Comparison of ENCODE assay signal across 9 mouse cellular contexts in genomic region chr4:98102625-98103336, GRCm38 (mm10).
DNase-seq lines count a peak whose midpoint lies in the region; ATAC-seq and TF ChIP-seq lines count a peak whose summit lies in the region.
"Had no signal": no experiment of that assay in that cellular context is flagged by ENCODE, and none has a peak within 500 bp of the region (broad histone marks: within the 10 kb centered on the region; RNA-seq: fewer than 3 reads in every experiment).

No protein-coding gene starts in this region.

- no peaks in the 10 kb centered on the region for H3K9me3 ChIP-seq in kidney, embryonic 15.5 days (replicated peaks)
- no peaks in the 10 kb centered on the region for H3K9me3 ChIP-seq in forebrain, embryonic 10.5 days
- H3K9me3 ChIP-seq in midbrain, embryonic 15.5 days: no peaks in the 10 kb centered on the region
- no peaks in the 10 kb centered on the region for H3K9me3 ChIP-seq in liver, embryonic 12.5 days (replicated peaks)
- no peaks in the 10 kb centered on the region for H3K9me3 ChIP-seq in intestine, postnatal 0 days (ENCODE audit: control insufficient read depth)

- peak overlapping the region; percentile 4; the same call in 1 of the 2 replicates for H3K4me2 ChIP-seq in kidney, embryonic 15.5 days
- peak overlapping the region; percentile 50 for H3K4me2 ChIP-seq in midbrain, embryonic 15.5 days
- H3K4me2 ChIP-seq in liver, embryonic 12.5 days: no peak overlapping the region
- no peak overlapping the region for H3K4me2 ChIP-seq in intestine, postnatal 0 days (replicated peaks; ENCODE audit: low read depth)

- H3K27me3 ChIP-seq in kidney, embryonic 15.5 days: no peaks in the 10 kb centered on the region
- H3K27me3 ChIP-seq in forebrain, embryonic 10.5 days (ENCODE audit: poor library complexity, severe bottlenecking): peaks cover 71% of the 10 kb centered on the region
- H3K27me3 ChIP-seq in midbrain, embryonic 15.5 days (replicated peaks): peaks cover 2% of the 10 kb centered on the region; the same call in 1 of the 2 replicates
- H3K27me3 ChIP-seq in liver, embryonic 12.5 days (replicated peaks): peaks cover 20% of the 10 kb centered on the region; the same call in 1 of the 2 replicates
- no peaks in the 10 kb centered on the region for H3K27me3 ChIP-seq in intestine, postnatal 0 days (replicated peaks; ENCODE audit: control insufficient read depth, insufficient read depth, low read length)

- 52% methylated on average over 24 of the region's 24 CpGs for WGBS in kidney, embryonic 15.5 days
- 49% methylated on average over 24 of the region's 24 CpGs for WGBS in forebrain, embryonic 10.5 days
- WGBS in midbrain, embryonic 15.5 days: 23% methylated on average over 24 of the region's 24 CpGs
- WGBS in liver, embryonic 12.5 days (ENCODE audit: insufficient replicate concordance): 72% methylated on average over 24 of the region's 24 CpGs
- WGBS in intestine, postnatal 0 days: 77% methylated on average over 24 of the region's 24 CpGs

- no peak overlapping the region for H3K9ac ChIP-seq in kidney, embryonic 15.5 days
- peak overlapping the region; percentile 36 for H3K9ac ChIP-seq in midbrain, embryonic 15.5 days
- no peak overlapping the region for H3K9ac ChIP-seq in liver, embryonic 12.5 days
- H3K9ac ChIP-seq in intestine, postnatal 0 days (ENCODE audit: low read depth, low read length): no peak overlapping the region

- no peak for ATAC-seq in kidney, embryonic 15.5 days (replicated peaks; ENCODE audit: low FRiP score)
- peak; percentile 81 for ATAC-seq in midbrain, embryonic 15.5 days (replicated peaks)
- no peak for ATAC-seq in liver, embryonic 12.5 days
- ATAC-seq in intestine, postnatal 0 days: no peak

- DNase-seq in kidney, adult 11 months: no peak
- DNase-seq in forebrain, embryonic 10.5 days (ENCODE audit: extremely low spot score, low spot score): no peak
- DNase-seq in layer of hippocampus, postnatal 36 days: peak; percentile 44 to 50
- DNase-seq in adrenal gland, postnatal 4 days (ENCODE audit: low spot score in 2 of 2): no peak
- DNase-seq: cerebellum, adult 18-20 months had no signal

- H3K4me1 ChIP-seq in kidney, embryonic 15.5 days: peaks cover 72% of the 10 kb centered on the region
- H3K4me1 ChIP-seq in forebrain, embryonic 10.5 days: peaks cover 83% of the 10 kb centered on the region
- H3K4me1 ChIP-seq in midbrain, embryonic 15.5 days: peaks cover 65% of the 10 kb centered on the region
- peaks cover 23% of the 10 kb centered on the region for H3K4me1 ChIP-seq in liver, embryonic 12.5 days
- peaks cover 11% of the 10 kb centered on the region for H3K4me1 ChIP-seq in intestine, postnatal 0 days (replicated peaks; ENCODE audit: control insufficient read depth, insufficient read depth, low read length)

- no peak overlapping the region for H3K27ac ChIP-seq in kidney, embryonic 15.5 days
- H3K27ac ChIP-seq in forebrain, embryonic 10.5 days: peak overlapping the region; percentile 87
- H3K27ac ChIP-seq in midbrain, embryonic 15.5 days: peak overlapping the region; percentile 69
- no peak overlapping the region for H3K27ac ChIP-seq in liver, embryonic 12.5 days
- H3K27ac ChIP-seq in intestine, postnatal 0 days (ENCODE audit: low read depth, low read length): no peak overlapping the region

- no peak for TF ChIP-seq CTCF in intestine, postnatal 0 days (IDR thresholded peaks at IDR 0.05; ENCODE audit: low read depth)

- H3K4me3 ChIP-seq in kidney, embryonic 15.5 days (replicated peaks): no peak overlapping the region
- no peak overlapping the region for H3K4me3 ChIP-seq in forebrain, embryonic 10.5 days
- peak overlapping the region; percentile 29 for H3K4me3 ChIP-seq in midbrain, embryonic 15.5 days
- H3K4me3 ChIP-seq in liver, embryonic 12.5 days: no peak overlapping the region
- no peak overlapping the region for H3K4me3 ChIP-seq in intestine, postnatal 0 days (ENCODE audit: low read depth, low read length)

- H3K36me3 ChIP-seq in kidney, embryonic 15.5 days: no peaks in the 10 kb centered on the region
- H3K36me3 ChIP-seq in forebrain, embryonic 10.5 days (replicated peaks): no peaks in the 10 kb centered on the region
- H3K36me3 ChIP-seq in midbrain, embryonic 15.5 days (replicated peaks): no peaks in the 10 kb centered on the region
- H3K36me3 ChIP-seq in liver, embryonic 12.5 days: no peaks in the 10 kb centered on the region
- H3K36me3 ChIP-seq in intestine, postnatal 0 days (ENCODE audit: control insufficient read depth, insufficient read depth): no peaks in the 10 kb centered on the region

Comparison
In these comparisons a context has a peak if more than half of its experiments do, and no peak if none do; other contexts are left out.
1. H3K27ac ChIP-seq: peak in forebrain, embryonic 10.5 days (single experiment) and midbrain, embryonic 15.5 days (single experiment); none in kidney, embryonic 15.5 days (single experiment), liver, embryonic 12.5 days (single experiment) and intestine, postnatal 0 days (single experiment).
2. H3K4me2 ChIP-seq: peak in kidney, embryonic 15.5 days (single experiment) and midbrain, embryonic 15.5 days (single experiment); none in liver, embryonic 12.5 days (single experiment) and intestine, postnatal 0 days (single experiment).
3. DNase-seq: peak in layer of hippocampus, postnatal 36 days (2 of 2); none in kidney, adult 11 months (single experiment), forebrain, embryonic 10.5 days (single experiment) and adrenal gland, postnatal 4 days (0 of 2).